23 mouse cellular contexts compared by ENCODE assay signal in genomic region chr3:123503943-123504342, GRCm38 (mm10). TPM values are rescaled to one million over a fixed set of nuclear protein-coding genes. Genes with fewer than 3 reads are reported as not detected.
A peak's percentile ranks its signal among the peaks of the same experiment; 100 is the strongest.
DNase-seq lines count a peak whose midpoint lies in the region; ATAC-seq lines count a peak whose summit lies in the region.
"Had no signal": no experiment of that assay in that cellular context is flagged by ENCODE, and none has a peak within 500 bp of the region (broad histone marks: within the 10 kb centered on the region; RNA-seq: fewer than 3 reads in every experiment).

No protein-coding gene starts in this region.

- 87% methylated on average over 6 of the region's 6 CpGs for WGBS in forebrain, embryonic 13.5 days

- no peak for ATAC-seq in forebrain, embryonic 13.5 days
- ATAC-seq: forebrain, embryonic 15.5 days; hindbrain, embryonic 16.5 days; lung, postnatal 0 days; midbrain, embryonic 15.5 days had no signal

- peak; percentile 64 to 71 for DNase-seq in frontal cortex, adult 2 months (ENCODE audit: extremely low spot score in 1 of 2, low spot score in 1 of 2)
- no peak for DNase-seq in frontal cortex, postnatal 10 days (ENCODE audit: low spot score in 2 of 2)
- DNase-seq in left cerebral cortex, adult 18-20 months (ENCODE audit: low spot score in 2 of 2) = peak; percentile 32 to 46
- no peak for DNase-seq in left cerebral cortex, postnatal 10 days (ENCODE audit: extremely low spot score in 1 of 2, low spot score in 2 of 2)
- DNase-seq in layer of hippocampus, postnatal 36 days = peak; percentile 47 to 50
- DNase-seq in right cerebral cortex, postnatal 36 days (ENCODE audit: low spot score in 2 of 2) = peak; percentile 55 to 76
- DNase-seq in thymus, postnatal 14 days = no peak
- DNase-seq: adrenal gland, adult 2 months; cerebellum, adult 11 months; cerebellum, postnatal 14 days; gastrocnemius, postnatal 25 days; heart, postnatal 36 days; kidney, adult 11 months; kidney, postnatal 36 days had no signal

- peaks cover 9% of the 10 kb centered on the region; the same call in 1 of the 2 replicates for H3K36me3 ChIP-seq in forebrain, embryonic 13.5 days (ENCODE audit: poor library complexity, severe bottlenecking)
- H3K36me3 ChIP-seq: midbrain, embryonic 15.5 days had no signal

- no peak overlapping the region for H3K9ac ChIP-seq in forebrain, embryonic 13.5 days
- H3K9ac ChIP-seq: forebrain, embryonic 15.5 days; limb, embryonic 12.5 days; liver, embryonic 14.5 days; midbrain, embryonic 15.5 days had no signal

- no peak overlapping the region for H3K4me3 ChIP-seq in forebrain, embryonic 13.5 days
- H3K4me3 ChIP-seq: forebrain, embryonic 15.5 days; limb, embryonic 12.5 days; midbrain, embryonic 15.5 days had no signal

- intact Hi-C loops in left cerebral cortex, postnatal 10 days (cut with DNase I) = no loop called here

- H3K27me3 ChIP-seq in forebrain, embryonic 13.5 days = no peaks in the 10 kb centered on the region
- H3K27me3 ChIP-seq: forebrain, embryonic 15.5 days; limb, embryonic 12.5 days; midbrain, embryonic 15.5 days had no signal

- peaks cover 26% of the 10 kb centered on the region for H3K4me1 ChIP-seq in forebrain, embryonic 13.5 days

- no peak overlapping the region for H3K4me2 ChIP-seq in forebrain, embryonic 13.5 days
- H3K4me2 ChIP-seq: forebrain, embryonic 15.5 days; heart, embryonic 11.5 days; limb, embryonic 12.5 days; midbrain, embryonic 15.5 days had no signal

- H3K27ac ChIP-seq in forebrain, embryonic 13.5 days = no peak overlapping the region
- H3K27ac ChIP-seq: forebrain, embryonic 15.5 days; limb, embryonic 12.5 days; liver, embryonic 14.5 days; midbrain, embryonic 15.5 days had no signal

- H3K9me3 ChIP-seq in forebrain, embryonic 13.5 days (replicated peaks) = no peaks in the 10 kb centered on the region
- H3K9me3 ChIP-seq: forebrain, embryonic 15.5 days; limb, embryonic 12.5 days; midbrain, embryonic 15.5 days had no signal

RNA-seq across cellular contexts. Expression of gene Prss12, which starts 57.2 kb away (rescaled TPM):
- polyA plus RNA-seq in frontal cortex, adult 2 months (2012; rRNA removed) = 16.2 and 24.6 TPM in 2 replicates
- 10 to 100 TPM; 15.6 to 22.2 TPM for total RNA-seq in left cerebral cortex, adult 18-20 months (2021)
- 10 to 100 TPM; 21.7 to 27.8 TPM for total RNA-seq in left cerebral cortex, postnatal 10 days (2021)
- total RNA-seq in layer of hippocampus, postnatal 36 days (2021) = 10 to 100 TPM; 10.1 to 12.2 TPM
- 1.4 and 2.6 TPM in 2 replicates for polyA plus RNA-seq in forebrain, embryonic 13.5 days (2015; fragmentation: Nextera tagmentation; extraction: Ambion mirVana)
- total RNA-seq: megakaryocyte progenitor cell, adult 5-6 weeks had no signal

Comparison
In these comparisons a context has a peak if more than half of its experiments do, and no peak if none do; other contexts are left out.
1. DNase-seq: peak in frontal cortex, adult 2 months (2 of 2), left cerebral cortex, adult 18-20 months (2 of 2), layer of hippocampus, postnatal 36 days (2 of 2) and right cerebral cortex, postnatal 36 days (2 of 2); none in frontal cortex, postnatal 10 days (0 of 2), left cerebral cortex, postnatal 10 days (0 of 2) and thymus, postnatal 14 days (single experiment).